Mouse (Mus musculus) retina, embryonic 14.5 days (tissue): ENCODE data around the gene Vmn1r142.
"Not testable (repeated sequence)": the region's sequence is repeated elsewhere in the genome, so short reads cannot be mapped to it uniquely, and the experiment has no call there.

Experiments used
- DNase-seq: peaks from one replicate; pipeline ENCODE4 v3.0.0-alpha.2; 2015; ENCODE audit warnings: low spot score

Vmn1r142 gene

GRCm38 (mm10) chr7:22163935-22164334, at the start of gene Vmn1r142:
Vmn1r142 (minus strand) TSS chr7:22164035.
- not testable (repeated sequence) for DNase-seq

- not testable (repeated sequence) for DNase-seq
Measured at GRCm38 (mm10) chr7:22201164-22201563, 37.3 kb upstream of the Vmn1r142 start, which contains the start of gene Gm8653. Gm8653 (minus strand) TSS chr7:22201264.

- not testable (repeated sequence) for DNase-seq
Measured at GRCm38 (mm10) chr7:22189077-22189476, 25.2 kb upstream of the Vmn1r142 start, which contains the start of gene Vmn1r143. Vmn1r143 (plus strand) TSS chr7:22189377.

- not testable (repeated sequence) for DNase-seq
Measured at GRCm38 (mm10) chr7:22134641-22135040, 29.2 kb downstream of the Vmn1r142 start, which contains the start of gene Gm10666. Gm10666 (minus strand) TSS chr7:22134741.

- DNase-seq, result not testable (repeated sequence)
Measured at GRCm38 (mm10) chr7:22118145-22118544, 45.7 kb downstream of the Vmn1r142 start, which contains the start of gene Gm16451. Gm16451 (minus strand) TSS chr7:22118245.
